Mouse (Mus musculus) stomach, embryonic 16.5 days (tissue): ENCODE data around the gene Gm10031. TPM values are rescaled to one million over a fixed set of nuclear protein-coding genes. Genes with fewer than 3 reads are reported as not detected.
"Not testable (repeated sequence)": the region's sequence is repeated elsewhere in the genome, so short reads cannot be mapped to it uniquely, and the experiment has no call there.

ENCODE experiments used
- ATAC-seq: fragments of 200-750 bp; cut with Nextera tagmentation; 2 replicates; pipeline ENCODE4 v1.8.0; 2017; ENCODE audit warnings: moderate number of reproducible peaks, moderate TSS enrichment; ENCODE audit not compliant: insufficient read depth, low FRiP score
- H3K27ac ChIP-seq: fragments of 300-500 bp; sonication (generic); 2 replicates; pipeline ENCODE4 v1.5.1; 2014; ENCODE audit warnings: low read length
- H3K27me3 ChIP-seq: fragments of 300-500 bp; sonication (generic); 2 replicates; pipeline ENCODE4 v1.6.1; 2014; ENCODE audit warnings: low read length, control low read depth, mixed read lengths; ENCODE audit not compliant: control insufficient read depth, insufficient read depth
- H3K36me3 ChIP-seq: fragments of 300-500 bp; sonication (generic); 2 replicates; pipeline ENCODE4 v1.6.1; 2014; ENCODE audit warnings: low read length; ENCODE audit not compliant: control insufficient read depth, insufficient read depth
- H3K4me1 ChIP-seq: fragments of 300-500 bp; sonication (generic); 2 replicates; pipeline ENCODE4 v1.6.1; 2014; ENCODE audit warnings: low read length, control low read depth, mixed read lengths; ENCODE audit not compliant: control insufficient read depth, insufficient read depth
- H3K4me2 ChIP-seq: fragments of 300-500 bp; sonication (generic); 2 replicates; pipeline ENCODE4 v1.6.1; 2014; ENCODE audit warnings: low read depth, low read length, mixed read lengths
- H3K4me3 ChIP-seq: fragments of 300-500 bp; sonication (generic); replicated peaks from 2 replicates; pipeline ENCODE4 v1.5.1; 2014; ENCODE audit warnings: mild to moderate bottlenecking, low read length
- H3K9ac ChIP-seq: fragments of 300-500 bp; sonication (generic); 2 replicates; pipeline ENCODE4 v1.6.1; 2014; ENCODE audit warnings: low read length
- H3K9me3 ChIP-seq: fragments of 300-500 bp; sonication (generic); replicated peaks from 2 replicates; pipeline ENCODE4 v1.6.1; 2016; ENCODE audit warnings: low read length, control low read depth; ENCODE audit not compliant: control insufficient read depth
- WGBS: fragments of 180-500 bp; shearing (Covaris S2); extraction: QIAGEN DNeasy Blood & Tissue Kit; methylation state at CpG from one replicate; pipeline ENCODE4 v1.1.7; 2014; 5-methylcytosine and 5-hydroxymethylcytosine counted together
- polyA plus RNA-seq: library from polyadenylated mRNA; unstranded; fragments of >200 nt; fragmentation: Nextera tagmentation; extraction: Ambion mirVana; gene quantifications from 2 replicates; pipeline ENCODE4 v1.2.1, GENCODE M21; 2015

Gm10031 gene
- polyA plus RNA-seq, 1 experiment from 2014 or later = 0.09 TPM

GRCm38 (mm10) chr1:156496910-156497309 is 26.9 kb upstream of the Gm10031 start:
- Histone ChIP-seq H3K4me3 (no peak overlapping the region), H3K36me3 (no peaks in the 10 kb centered on the region), H3K9me3 (no peaks in the 10 kb centered on the region), H3K27me3 (no peaks in the 10 kb centered on the region), H3K27ac (no peak overlapping the region), H3K4me2 (no peak overlapping the region), H3K4me1 (no peaks in the 10 kb centered on the region), H3K9ac (no peak overlapping the region)
- ATAC-seq = no peak
- WGBS = 52% methylated on average over 5 of the region's 5 CpGs

- Histone ChIP-seq H3K27ac (no peak overlapping the region), H3K9me3 (no peaks in the 10 kb centered on the region), H3K36me3 (no peaks in the 10 kb centered on the region), H3K27me3 (no peaks in the 10 kb centered on the region), H3K4me3 (no peak overlapping the region), H3K9ac (no peak overlapping the region), H3K4me1 (no peaks in the 10 kb centered on the region), H3K4me2 (no peak overlapping the region)
- ATAC-seq = no peak
- 73% methylated on average over 5 of the region's 5 CpGs for WGBS
These were observed 18.8 kb upstream of the Gm10031 start for GRCm38 (mm10) chr1:156504945-156505523.

- H3K4me1 ChIP-seq = no peaks in the 10 kb centered on the region
- H3K4me3 ChIP-seq = no peak overlapping the region
- no peak overlapping the region for H3K27ac ChIP-seq
- no peak for ATAC-seq
- H3K27me3 ChIP-seq = no peaks in the 10 kb centered on the region
- H3K4me2 ChIP-seq = no peak overlapping the region
- no peak overlapping the region for H3K9ac ChIP-seq
- no peaks in the 10 kb centered on the region for H3K9me3 ChIP-seq
- no peaks in the 10 kb centered on the region for H3K36me3 ChIP-seq
- WGBS = 79% methylated on average over 2 of the region's 2 CpGs
These were observed 17.9 kb upstream of the Gm10031 start for GRCm38 (mm10) chr1:156505901-156506300.

- Histone ChIP-seq H3K4me1 (no peaks in the 10 kb centered on the region), H3K9me3 (no peaks in the 10 kb centered on the region), H3K4me2 (no peak overlapping the region), H3K4me3 (no peak overlapping the region), H3K9ac (no peak overlapping the region), H3K27me3 (no peaks in the 10 kb centered on the region), H3K27ac (no peak overlapping the region), H3K36me3 (no peaks in the 10 kb centered on the region)
- ATAC-seq = no peak
- WGBS = 83% methylated on average over 3 of the region's 3 CpGs
These were observed 16.1 kb upstream of the Gm10031 start for GRCm38 (mm10) chr1:156507753-156508152.

GRCm38 (mm10) chr1:156520136-156520780 is 3.6 kb upstream of the Gm10031 start:
- H3K27me3 ChIP-seq = no peaks in the 10 kb centered on the region
- WGBS = 59% methylated on average over 3 of the region's 3 CpGs
- H3K9ac ChIP-seq = no peak overlapping the region
- no peaks in the 10 kb centered on the region for H3K9me3 ChIP-seq
- H3K4me1 ChIP-seq = no peaks in the 10 kb centered on the region; the same call in 1 of the 2 replicates
- H3K27ac ChIP-seq = no peak overlapping the region
- ATAC-seq = peak; percentile 56; the same call in 1 of the 2 replicates
- no peak overlapping the region for H3K4me2 ChIP-seq
- H3K4me3 ChIP-seq = no peak overlapping the region
- H3K36me3 ChIP-seq = no peaks in the 10 kb centered on the region

GRCm38 (mm10) chr1:156521796-156522517 is 1.9 kb upstream of the Gm10031 start:
- 52% methylated on average over 15 of the region's 15 CpGs for WGBS
- no peak for ATAC-seq
- Histone ChIP-seq H3K9me3 (no peaks in the 10 kb centered on the region), H3K4me3 (no peak overlapping the region), H3K27ac (no peak overlapping the region), H3K27me3 (no peaks in the 10 kb centered on the region), H3K4me2 (peak overlapping the region; percentile 3; the same call in 1 of the 2 replicates), H3K9ac (no peak overlapping the region), H3K4me1 (no peaks in the 10 kb centered on the region; the same call in 1 of the 2 replicates), H3K36me3 (no peaks in the 10 kb centered on the region)

GRCm38 (mm10) chr1:156532476-156533175 is 8.8 kb downstream of the Gm10031 start:
- WGBS = 86% methylated on average over 16 of the region's 16 CpGs
- not testable (repeated sequence) for H3K9me3 ChIP-seq, ATAC-seq

GRCm38 (mm10) chr1:156533483-156533882 is 9.7 kb downstream of the Gm10031 start:
- Histone ChIP-seq H3K4me2 (no peak overlapping the region), H3K27ac (no peak overlapping the region), H3K4me3 (no peak overlapping the region), H3K27me3 (no peaks in the 10 kb centered on the region), H3K36me3 (no peaks in the 10 kb centered on the region), H3K9me3 (no peaks in the 10 kb centered on the region), H3K4me1 (no peaks in the 10 kb centered on the region), H3K9ac (no peak overlapping the region)
- 82% methylated on average over 3 of the region's 3 CpGs for WGBS
- no peak for ATAC-seq

More at GRCm38 (mm10) chr1:156532476-156533175, 8.8 kb downstream of the Gm10031 start:
- not testable (repeated sequence) for H3K9ac ChIP-seq, H3K36me3 ChIP-seq, H3K4me3 ChIP-seq, H3K27ac ChIP-seq, H3K4me2 ChIP-seq, H3K27me3 ChIP-seq, H3K4me1 ChIP-seq

GRCm38 (mm10) chr1:156533911-156534310 is 10.1 kb downstream of the Gm10031 start:
- 81% methylated on average over 4 of the region's 4 CpGs for WGBS

More at GRCm38 (mm10) chr1:156533911-156534310, 10.1 kb downstream of the Gm10031 start:
- Histone ChIP-seq H3K27me3 (no peaks in the 10 kb centered on the region), H3K4me2 (no peak overlapping the region), H3K27ac (no peak overlapping the region), H3K4me3 (no peak overlapping the region), H3K9ac (no peak overlapping the region), H3K9me3 (no peaks in the 10 kb centered on the region), H3K4me1 (no peaks in the 10 kb centered on the region), H3K36me3 (no peaks in the 10 kb centered on the region)
- no peak for ATAC-seq
